Mouse (Mus musculus) effector memory CD4-positive, alpha-beta T cell, adult 5 months (primary cell): ENCODE data around the gene Tmprss9. TPM values are rescaled to one million over a fixed set of nuclear protein-coding genes. Genes with fewer than 3 reads are reported as not detected.

Experiments used
- polyA plus RNA-seq: library from polyadenylated mRNA; unstranded; fragments of 100-300 nt; shearing (Covaris generic); gene quantifications from one replicate; pipeline ENCODE4 v1.2.1, GENCODE M21; 2017

Gene Tmprss9
- not detected for polyA plus RNA-seq

DNA sequence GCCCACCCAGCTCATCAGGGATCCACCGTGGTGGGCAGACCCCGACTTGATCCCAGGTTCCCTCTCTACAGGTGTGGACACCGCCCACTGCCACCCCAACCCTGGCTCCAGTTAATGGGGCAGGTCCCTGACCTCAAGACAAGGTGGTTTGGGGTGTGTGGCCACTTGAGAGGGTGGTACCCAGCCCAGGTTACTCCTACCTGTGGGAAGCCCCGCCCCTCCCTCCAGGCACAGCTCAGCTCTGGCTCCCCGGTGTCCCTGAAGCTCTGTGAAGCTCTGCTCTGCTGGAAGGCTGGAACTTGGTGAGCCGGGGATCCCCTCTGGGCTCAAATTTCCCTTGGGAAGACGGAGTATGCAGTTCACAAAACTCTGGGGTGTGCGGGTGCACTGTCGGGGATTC is at the start of gene Tmprss9:
Gene Tmprss9 (plus strand): TSS at position 268 of the 400 bp plus-strand sequence.

DNA sequence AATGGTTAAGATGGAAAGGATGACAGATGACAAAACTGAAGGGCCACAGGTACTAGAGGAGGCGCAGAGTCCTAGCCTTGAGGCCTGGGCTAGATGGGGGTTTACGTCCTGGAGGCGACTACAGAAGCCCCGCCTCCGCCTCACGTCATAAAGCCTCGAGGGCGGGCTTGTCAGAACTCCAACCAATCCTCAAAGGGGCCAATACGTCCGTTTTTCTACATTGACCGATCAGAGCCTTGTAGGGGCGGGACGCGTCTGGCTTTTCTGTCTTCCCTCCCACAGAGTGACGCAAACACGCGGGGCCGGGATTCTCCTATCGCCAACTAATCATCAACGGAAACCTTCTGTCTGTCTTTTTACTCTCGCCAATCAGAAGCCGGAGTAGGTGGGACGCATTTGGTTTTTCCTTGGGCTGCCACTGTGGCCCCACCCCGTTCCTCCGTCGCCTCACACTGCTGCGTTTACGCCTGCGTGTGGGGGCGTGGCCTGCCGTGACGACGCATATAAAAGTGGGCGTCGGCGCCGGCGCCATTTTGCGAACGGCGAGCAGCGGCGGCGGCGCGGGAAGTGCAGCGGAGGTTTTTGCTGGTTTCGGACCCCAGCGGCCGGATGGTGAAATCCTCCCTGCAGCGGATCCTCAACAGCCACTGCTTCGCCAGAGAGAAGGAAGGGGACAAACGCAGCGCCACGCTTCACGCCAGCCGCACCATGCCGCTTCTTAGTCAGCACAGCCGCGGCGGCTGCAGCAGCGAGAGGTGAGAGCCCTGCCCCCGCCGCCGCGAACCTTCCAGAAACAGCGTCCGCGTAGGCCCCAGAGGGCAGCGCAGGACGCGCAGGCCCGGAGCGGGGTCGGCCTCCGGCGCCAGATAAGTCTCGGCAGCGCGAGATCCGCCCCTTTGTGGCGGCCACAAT is 45.2 kb upstream of the Tmprss9 start, which contains the start of gene Oaz1:
Gene Oaz1 (plus strand): TSS at position 506 of the 912 bp plus-strand sequence.

DNA sequence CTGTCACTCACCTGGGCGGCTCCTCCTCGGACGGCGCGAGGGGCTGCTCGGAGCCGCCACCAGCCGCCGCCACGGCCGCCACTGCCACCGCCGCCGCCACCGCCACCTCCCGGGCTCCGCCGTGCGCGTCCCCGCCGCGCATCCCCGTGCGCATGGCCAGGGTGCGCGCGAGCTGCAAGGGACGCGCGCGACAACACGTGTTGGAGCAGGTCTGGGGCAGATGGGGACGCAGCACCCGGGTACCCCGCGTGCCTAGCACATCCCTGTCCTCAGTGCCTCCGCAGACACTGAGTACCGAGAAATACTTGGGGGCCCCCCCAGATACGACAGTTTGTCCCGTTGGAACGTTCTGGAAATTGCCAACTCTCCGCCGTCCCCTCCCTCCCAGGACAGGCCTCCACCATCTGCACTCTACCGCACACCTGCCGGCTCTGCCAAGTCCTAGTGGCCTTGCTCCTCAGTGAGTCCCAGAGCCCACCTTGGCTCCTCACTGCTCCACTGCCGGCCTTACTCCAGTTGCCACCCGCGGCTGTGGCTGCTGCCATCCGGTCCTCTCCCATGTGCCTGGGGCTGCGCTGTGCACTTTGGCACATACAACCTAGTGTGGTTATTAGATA is 27.6 kb upstream of the Tmprss9 start, which contains the start of gene Lingo3:
Gene Lingo3 (minus strand): TSS at position 109 of the 617 bp plus-strand sequence.

DNA sequence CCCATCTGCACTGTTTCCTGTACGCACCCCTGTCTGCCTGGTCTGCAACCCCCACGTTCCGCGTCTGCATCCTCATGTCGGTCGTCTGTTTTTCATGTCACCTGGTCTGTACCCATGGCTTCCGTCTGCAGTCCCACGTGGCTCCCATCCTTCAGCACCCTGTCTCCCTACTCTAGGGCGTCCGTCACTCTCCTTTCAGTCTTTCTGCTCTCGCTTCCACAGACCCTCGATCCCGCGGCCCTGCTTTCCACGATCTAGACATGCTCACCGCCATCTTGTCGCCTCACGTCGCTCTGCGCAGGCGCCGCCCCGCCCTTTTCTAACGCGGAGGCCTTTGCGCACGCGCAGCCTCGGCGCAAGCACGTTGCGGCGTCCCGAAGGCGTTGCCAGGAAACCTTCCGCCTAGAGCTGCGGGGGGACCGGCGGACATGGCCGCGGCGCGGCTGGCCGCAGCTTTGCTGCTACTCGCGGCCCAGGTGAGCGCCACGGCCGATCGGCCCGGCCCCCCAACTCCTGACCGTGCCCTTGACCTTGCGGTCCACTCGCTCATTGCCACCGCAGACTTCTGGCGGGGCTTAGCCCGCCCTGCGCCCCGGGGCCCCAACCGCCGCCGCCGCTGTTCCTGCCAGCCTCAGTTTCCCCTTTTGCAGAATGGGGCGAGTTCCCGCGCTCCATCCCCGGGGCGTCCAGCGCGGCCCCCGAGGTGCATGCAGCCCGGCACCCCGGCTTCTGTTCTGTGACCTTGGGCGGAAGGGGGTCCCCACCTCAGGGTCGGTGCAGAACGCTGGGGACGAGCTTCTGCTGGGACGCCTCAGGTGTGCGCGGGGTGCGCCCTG is 16.5 kb upstream of the Tmprss9 start, which contains the start of the genes Lsm7 and Sppl2b:
Gene Lsm7 (minus strand): TSS at position 297 of the 836 bp plus-strand sequence.
Gene Sppl2b (plus strand): TSS at position 363 of the 836 bp plus-strand sequence.

DNA sequence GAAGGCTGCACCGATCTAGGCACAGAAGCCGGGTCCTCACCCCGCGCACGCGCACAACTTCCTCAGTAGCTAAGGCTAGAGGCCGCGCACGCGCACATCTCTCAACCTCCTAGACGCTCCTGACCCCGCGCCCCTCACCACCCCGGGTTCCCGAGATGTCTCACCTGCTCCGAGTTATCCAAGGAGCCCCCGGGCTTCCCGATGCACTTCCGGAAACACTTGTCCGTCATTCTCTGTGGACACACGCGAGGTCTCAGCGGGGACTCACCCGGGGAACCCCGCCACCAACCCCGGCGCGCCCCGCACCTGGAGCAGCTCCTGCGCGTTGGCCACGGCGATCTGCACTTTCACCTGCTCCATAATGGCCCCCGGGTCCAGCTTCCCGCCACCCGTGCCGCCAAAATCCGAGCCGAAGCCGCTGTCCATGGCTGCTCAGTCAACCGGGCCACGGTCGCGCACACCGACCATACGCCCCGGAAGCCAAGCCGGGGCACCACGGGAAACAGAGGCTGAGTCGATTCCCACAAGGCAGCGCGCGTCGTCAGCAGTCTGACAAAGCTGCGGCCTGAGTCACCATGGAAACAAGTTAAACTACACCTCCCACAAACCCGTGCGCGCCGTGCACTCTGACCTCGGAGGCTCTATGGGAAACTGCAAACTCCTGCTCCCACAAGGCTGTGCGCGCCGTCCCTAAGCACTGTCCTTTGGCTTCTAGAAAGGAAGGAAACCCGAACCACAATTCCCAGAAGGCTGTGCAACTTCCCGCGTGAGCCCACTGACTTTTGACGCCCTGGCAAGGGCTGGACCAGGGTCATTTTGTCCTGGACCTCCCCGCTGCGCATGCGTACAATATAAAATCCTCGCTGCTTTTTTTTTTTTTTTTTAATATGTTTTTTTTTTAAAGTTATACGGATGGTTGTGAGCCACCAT is 28.9 kb downstream of the Tmprss9 start, which contains the start of gene Timm13:
Gene Timm13 (minus strand): TSS at position 652 of the 930 bp plus-strand sequence.

DNA sequence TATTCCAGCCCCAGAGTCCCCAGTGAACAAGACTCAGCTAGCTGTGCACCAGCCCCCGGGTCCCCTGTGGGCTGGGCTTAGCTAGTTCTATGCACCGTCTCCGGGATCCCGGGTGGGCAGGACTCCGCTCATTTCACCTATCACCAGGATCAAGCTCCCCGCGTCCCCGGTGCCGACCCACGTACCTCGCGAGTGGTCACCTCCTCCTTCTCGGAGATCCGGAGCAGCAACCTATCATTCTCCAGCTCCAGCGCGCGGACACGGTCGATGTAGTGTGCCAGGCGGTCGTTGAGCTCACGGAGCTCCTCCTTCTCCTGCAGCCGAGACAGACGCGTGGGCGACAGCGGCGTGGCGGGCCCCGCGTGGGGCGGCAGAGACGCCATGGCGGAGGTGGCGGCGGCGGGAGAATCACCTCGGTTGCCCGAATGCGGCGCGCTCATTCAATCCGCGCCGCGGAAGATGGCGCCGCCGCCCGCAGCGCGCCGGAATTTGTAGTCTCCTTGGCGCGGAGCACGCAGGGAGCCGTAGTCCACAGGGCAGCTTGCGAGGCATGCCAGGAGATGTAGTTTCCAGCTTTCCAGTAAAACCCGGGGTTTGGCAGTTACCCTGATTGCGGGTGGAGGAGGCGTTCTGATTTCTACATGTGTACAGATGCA is 46.3 kb downstream of the Tmprss9 start, which contains the start of gene Lmnb2:
Gene Lmnb2 (minus strand): TSS at position 467 of the 656 bp plus-strand sequence.

DNA sequence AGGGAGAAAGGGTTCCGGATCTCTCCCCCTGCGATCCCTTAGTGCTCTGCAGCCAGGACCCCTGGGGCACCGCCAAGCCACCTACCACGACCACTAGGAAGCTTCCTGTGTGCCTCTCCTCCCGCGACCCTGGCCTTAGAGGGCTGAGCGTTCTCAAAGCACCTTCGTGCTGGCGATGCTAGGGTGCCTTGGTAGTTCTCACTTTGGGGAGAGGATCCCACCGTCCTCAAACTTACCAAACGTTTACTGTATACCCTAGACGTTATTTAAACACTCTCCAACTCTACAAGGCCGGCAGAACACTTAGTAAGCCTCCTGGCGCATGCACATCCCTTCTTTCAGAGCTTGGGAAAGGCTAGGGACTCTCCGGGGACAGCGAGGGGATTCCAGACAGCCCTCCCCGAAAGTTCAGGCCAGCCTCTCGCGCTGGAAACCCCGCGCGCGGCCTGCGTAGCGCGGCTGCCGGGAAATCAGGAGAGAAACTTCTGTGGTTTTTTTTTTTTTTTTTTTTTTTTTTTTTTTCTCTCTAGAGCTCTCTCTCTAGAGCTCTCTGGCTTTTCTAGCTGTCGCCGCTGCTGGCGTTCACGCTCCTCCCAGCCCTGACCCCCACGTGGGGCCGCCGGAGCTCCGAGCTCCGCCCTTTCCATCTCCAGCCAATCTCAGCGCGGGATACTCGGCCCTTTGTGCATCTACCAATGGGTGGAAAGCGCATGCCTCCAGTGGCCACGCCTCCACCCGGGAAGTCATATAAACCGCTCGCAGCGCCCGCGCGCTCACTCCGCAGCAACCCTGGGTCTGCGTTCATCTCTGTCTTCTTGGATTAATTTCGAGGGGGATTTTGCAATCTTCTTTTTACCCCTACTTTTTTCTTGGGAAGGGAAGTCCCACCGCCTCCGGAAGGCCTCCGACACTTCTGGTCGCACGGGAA is 57.9 kb downstream of the Tmprss9 start, which contains the start of gene Gadd45b:
Gene Gadd45b (plus strand): TSS at position 775 of the 928 bp plus-strand sequence.

Other genes with a start within 250 kb of the Tmprss9 start
- 322 TPM for gene Csnk1g2, start 249.0 kb upstream of the Tmprss9 start, polyA plus RNA-seq
- 23.0 TPM for gene Btbd2, start 214.8 kb upstream of the Tmprss9 start, polyA plus RNA-seq
- gene Mknk2, start 193.7 kb upstream of the Tmprss9 start, polyA plus RNA-seq: 211 TPM
- gene Mob3a, start 169.9 kb upstream of the Tmprss9 start, polyA plus RNA-seq: 104 TPM
- gene Izumo4, start 169.7 kb upstream of the Tmprss9 start, polyA plus RNA-seq: 79.5 TPM
- 74.7 TPM for gene Ap3d1, start 129.6 kb upstream of the Tmprss9 start, polyA plus RNA-seq
- gene Dot1l, start 116.6 kb upstream of the Tmprss9 start, polyA plus RNA-seq: 85.2 TPM
- 62.8 TPM for gene Sf3a2, start 73.7 kb upstream of the Tmprss9 start, polyA plus RNA-seq
- 189 TPM for gene Plekhj1, start 73.2 kb upstream of the Tmprss9 start, polyA plus RNA-seq
- gene Amh, start 66.6 kb upstream of the Tmprss9 start, polyA plus RNA-seq: not detected
- not detected for gene Jsrp1, start 58.4 kb upstream of the Tmprss9 start, polyA plus RNA-seq
- 2,107 TPM for gene Oaz1, start 45.2 kb upstream of the Tmprss9 start, polyA plus RNA-seq
- not detected for gene Lingo3, start 27.8 kb upstream of the Tmprss9 start, polyA plus RNA-seq
- gene Lsm7, start 16.6 kb upstream of the Tmprss9 start, polyA plus RNA-seq: 80.2 TPM
- 19.0 TPM for gene Sppl2b, start 16.6 kb upstream of the Tmprss9 start, polyA plus RNA-seq
- 133 TPM for gene Timm13, start 29.1 kb downstream of the Tmprss9 start, polyA plus RNA-seq
- gene Lmnb2, start 46.4 kb downstream of the Tmprss9 start, polyA plus RNA-seq: 12.7 TPM
- gene Gadd45b, start 58.2 kb downstream of the Tmprss9 start, polyA plus RNA-seq: 590 TPM
- gene Gng7, start 143.1 kb downstream of the Tmprss9 start, polyA plus RNA-seq: 0.67 TPM
- gene Diras1, start 153.8 kb downstream of the Tmprss9 start, polyA plus RNA-seq: not detected
- gene Slc39a3, start 165.6 kb downstream of the Tmprss9 start, polyA plus RNA-seq: 9.4 TPM
- 64.8 TPM for gene Sgta, start 188.3 kb downstream of the Tmprss9 start, polyA plus RNA-seq
- gene Thop1, start 198.2 kb downstream of the Tmprss9 start, polyA plus RNA-seq: 6.2 TPM
- gene Creb3l3, start 227.0 kb downstream of the Tmprss9 start, polyA plus RNA-seq: not detected
- gene Map2k2, start 234.1 kb downstream of the Tmprss9 start, polyA plus RNA-seq: 147 TPM